Mouse (Mus musculus): Measurements from ENCODE around the gene Sem1.
"Not testable (repeated sequence)": the region's sequence is repeated elsewhere in the genome, so short reads cannot be mapped to it uniquely, and the experiment has no call there.

Sem1 gene

GRCm38 (mm10) chr6:6578304-6579149 lies at the start of gene Sem1:
TSS of gene Sem1 (minus strand) at chr6:6578663.
- peak; percentile 87 for DNase-seq (ENCODE audit: low read depth, low spot score)

DNA sequence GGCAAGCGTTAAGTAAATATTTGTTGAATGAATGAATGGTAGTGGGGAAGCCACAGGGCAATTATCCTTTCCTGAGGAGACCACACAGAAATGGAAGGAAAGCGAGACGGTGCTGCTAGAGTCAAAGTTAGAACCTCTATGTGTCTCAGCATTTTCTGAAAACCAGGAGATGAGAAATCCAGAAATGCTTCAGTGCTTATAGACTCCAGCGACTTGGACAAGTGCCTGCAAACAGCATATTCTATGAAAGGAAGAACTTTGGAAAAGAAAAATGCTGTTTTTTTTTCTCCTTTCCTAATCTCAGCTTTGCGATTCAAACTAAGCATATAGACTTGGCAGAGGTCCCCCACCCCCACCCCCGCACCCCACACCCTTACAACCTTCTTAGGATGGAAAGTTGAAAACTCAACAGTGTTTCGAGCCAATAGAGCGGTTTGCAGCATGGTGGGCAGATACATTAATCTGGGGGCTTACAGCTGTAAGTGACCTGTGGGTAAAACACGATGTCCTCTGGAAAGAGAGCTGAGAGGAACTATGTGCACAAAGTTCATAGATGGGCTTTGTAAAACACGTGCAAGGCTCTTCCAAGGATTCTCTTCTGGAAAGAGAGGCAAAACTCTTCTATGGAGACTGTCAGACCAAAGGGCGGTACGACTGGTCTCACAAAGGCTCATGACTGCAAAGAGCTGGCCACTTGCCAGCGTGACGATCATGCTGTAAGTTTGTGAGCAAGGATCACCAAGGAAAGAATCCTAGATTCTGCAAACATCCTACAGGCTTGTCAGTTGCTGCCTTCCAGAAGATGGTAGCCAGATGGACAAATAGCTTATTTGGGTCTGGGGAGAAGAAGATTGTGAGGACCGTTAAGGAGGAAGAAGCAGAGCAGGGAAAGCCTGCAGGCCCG lies 44.6 kb upstream of the Sem1 start:
- no peak for DNase-seq (ENCODE audit: low read depth, low spot score)

DNA sequence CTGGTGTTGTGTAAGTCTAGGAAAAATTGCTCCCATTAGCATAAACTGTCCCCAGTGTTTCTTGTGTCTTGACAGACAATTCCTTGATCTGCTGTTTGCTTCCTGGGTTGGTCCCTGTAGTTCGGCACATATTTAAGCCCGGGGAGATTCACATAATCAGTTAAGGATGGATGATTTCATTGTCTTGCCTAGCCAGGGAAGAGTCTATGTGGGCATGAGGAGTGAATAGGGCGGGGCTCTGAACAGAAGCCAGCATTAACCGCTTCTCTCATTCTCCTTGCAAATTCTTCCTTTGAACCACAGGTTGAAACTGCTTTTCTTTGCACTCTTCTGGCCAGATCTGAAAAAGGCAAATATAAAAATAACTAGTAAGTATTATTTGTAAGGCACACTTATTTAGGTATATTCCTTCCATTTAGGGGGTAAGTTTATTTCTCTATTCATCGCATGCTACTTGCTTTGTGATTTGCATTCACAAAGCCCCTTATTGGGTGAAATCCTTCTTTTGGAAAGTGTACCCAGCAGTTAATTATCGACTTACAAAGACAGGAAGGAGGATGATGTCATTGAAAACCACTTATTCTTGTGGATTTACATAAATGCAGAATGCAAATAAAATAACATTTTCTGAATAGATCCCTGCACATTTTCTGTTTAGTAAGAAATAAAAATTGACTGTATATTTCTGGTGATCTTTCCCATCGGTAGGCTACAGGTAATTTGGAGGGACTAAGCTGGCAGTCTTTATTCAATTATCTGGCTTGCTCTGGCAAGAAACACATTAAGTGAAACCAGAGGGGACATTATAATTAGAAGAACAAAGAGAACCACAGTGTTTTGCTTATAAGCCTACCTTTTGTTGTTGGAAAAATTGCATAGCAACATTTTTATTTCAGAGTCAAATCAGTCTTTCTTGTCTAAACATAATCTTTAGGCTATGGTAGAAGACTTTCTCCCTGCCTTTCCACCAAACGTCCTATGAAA lies 25.4 kb upstream of the Sem1 start:
- no peak for DNase-seq (ENCODE audit: low read depth, low spot score)

- DNase-seq (ENCODE audit: low read depth, low spot score), result no peak
These were observed 7.8 kb upstream of the Sem1 start for GRCm38 (mm10) chr6:6586313-6586712.

- DNase-seq (ENCODE audit: low read depth, low spot score), result no peak
These were observed 3.4 kb upstream of the Sem1 start for GRCm38 (mm10) chr6:6581849-6582248.

DNA sequence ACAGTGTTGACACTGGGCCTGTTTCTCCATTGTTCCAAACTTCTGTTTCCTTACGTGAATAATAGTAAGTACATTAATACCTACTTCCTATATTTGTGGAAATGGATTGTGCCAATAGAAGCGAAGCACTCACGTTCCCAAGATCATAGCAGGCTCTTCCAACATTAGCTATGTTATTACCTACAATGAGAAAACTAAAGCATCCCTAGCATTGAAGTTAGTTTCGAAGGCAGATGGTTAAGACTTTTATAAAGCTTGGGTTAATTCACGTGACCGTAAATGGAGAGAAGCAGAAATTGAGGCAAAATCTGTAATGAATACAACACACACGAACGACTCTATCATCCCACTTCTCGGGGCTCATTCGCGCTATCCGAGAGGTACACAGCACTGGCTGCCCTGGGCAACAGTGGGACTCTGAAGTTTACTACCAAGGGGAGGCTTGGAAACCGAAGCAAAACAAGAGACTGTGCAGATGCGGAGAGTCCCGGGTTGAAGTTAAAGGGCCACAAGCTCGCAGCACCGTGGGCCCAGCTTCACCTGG lies 650 bp downstream of the Sem1 start:
- peak; percentile 34 for DNase-seq (ENCODE audit: low read depth, low spot score)

GRCm38 (mm10) chr6:6577291-6577690 lies 1.2 kb downstream of the Sem1 start:
- DNase-seq (ENCODE audit: low read depth, low spot score), result no peak

- no peak for DNase-seq (ENCODE audit: low read depth, low spot score)
These were observed 2.7 kb downstream of the Sem1 start for GRCm38 (mm10) chr6:6575796-6576195.

DNA sequence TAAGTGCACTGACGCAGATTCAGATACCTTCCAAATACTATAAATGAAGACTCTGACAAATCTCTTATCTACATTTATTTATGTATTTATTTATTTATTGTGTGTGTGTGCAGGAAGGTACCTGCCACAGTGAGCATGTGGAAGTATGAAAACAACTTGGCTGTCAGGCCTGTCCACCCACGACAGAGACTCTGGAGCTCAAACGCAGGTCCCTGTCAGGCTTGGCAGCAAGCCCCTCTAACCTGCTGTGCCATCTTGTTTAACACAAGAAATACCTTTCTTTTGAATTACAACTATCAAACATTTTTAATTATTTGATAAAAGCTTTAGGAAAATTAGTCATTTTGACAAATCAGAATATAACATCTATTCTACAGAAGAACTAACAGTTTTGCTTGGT lies 10.0 kb downstream of the Sem1 start:
- no peak for DNase-seq (ENCODE audit: low read depth, low spot score)

DNA sequence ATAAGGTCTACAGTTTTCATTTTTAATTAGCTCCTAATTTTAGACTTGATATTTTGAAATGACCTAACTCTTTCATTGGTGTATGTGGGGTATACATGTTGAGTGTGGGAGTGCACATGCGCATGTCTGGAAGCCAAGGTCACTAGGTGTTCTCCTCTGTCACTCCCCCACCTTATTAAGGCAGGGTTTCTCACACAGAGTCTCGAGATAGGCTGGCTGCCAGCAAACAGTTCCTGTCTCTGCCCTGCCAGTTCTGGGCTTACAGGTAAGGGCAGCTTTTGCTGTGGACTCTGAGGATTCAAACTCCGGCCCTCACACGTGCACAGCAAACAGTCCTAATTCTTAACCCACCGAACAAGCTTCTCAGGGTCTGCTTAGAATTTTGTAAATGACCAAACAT lies 14.8 kb downstream of the Sem1 start:
- no peak for DNase-seq (ENCODE audit: low read depth, low spot score)

- DNase-seq (ENCODE audit: low read depth, low spot score), result no peak
These were observed 15.7 kb downstream of the Sem1 start for GRCm38 (mm10) chr6:6562716-6563115.

DNA sequence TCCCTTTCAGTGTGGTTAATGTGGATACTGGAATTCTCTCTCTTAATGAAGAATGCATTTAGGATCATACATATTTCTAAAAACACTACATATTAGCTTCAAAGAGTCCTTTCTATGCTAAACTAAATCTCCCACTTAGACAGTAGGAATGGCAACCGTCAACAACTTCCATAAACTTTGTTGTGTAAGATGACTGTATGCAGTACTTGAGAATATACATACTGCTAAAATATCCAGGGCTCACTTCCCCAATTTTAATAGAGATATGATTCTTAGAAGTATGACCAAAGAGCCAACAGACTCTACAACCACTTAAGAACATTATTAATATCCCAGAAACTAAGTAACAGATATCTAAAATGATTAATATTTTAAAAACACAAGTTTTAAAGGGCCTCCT lies 20.8 kb downstream of the Sem1 start:
- no peak for DNase-seq (ENCODE audit: low read depth, low spot score)

DNA sequence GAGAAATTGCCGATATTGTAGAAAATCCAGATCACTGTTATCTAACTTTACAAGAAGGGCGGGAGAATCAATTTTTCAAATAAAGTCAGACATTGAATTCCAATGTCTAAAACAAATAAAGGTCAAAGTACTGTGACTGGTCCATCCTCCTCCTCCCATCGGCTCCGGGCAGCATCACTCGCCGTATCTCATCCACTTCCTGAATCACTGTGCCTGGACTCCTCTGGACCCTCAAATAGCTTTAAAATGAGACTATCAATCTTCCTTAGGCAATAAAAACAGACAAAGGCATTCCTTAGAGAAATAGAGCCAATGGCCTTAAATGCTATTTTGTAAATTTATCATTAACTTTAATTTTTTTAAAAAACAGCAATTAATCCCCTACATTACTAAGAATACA lies 26.5 kb downstream of the Sem1 start:
- DNase-seq (ENCODE audit: low read depth, low spot score), result no peak

GRCm38 (mm10) chr6:6547997-6548396 lies 30.5 kb downstream of the Sem1 start:
- no peak for DNase-seq (ENCODE audit: low read depth, low spot score)

GRCm38 (mm10) chr6:6544255-6544645 lies 34.2 kb downstream of the Sem1 start:
- DNase-seq (ENCODE audit: low read depth, low spot score), result no peak

GRCm38 (mm10) chr6:6543606-6544254 lies 34.7 kb downstream of the Sem1 start:
- DNase-seq (ENCODE audit: low read depth, low spot score), result no peak

DNA sequence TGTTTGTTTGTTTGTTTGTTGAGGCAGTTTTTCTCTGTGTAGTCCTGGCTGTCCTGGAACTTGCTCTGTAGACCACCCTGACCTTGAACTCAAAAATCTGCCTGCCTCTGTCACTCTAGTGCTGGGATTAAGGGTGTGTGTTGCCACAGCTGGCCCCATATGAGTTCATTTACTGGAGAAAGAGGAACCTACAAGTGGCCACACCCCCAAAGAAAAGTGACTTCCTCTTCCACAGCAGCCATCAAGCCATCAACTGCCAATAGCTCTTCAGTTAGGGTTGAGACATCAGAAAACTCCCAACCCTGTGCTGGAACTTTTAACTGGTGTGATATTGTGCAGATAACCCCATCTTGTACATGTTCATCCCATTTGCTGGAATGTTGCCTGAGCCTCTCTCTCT lies 36.3 kb downstream of the Sem1 start:
- DNase-seq (ENCODE audit: low read depth, low spot score), result no peak

DNA sequence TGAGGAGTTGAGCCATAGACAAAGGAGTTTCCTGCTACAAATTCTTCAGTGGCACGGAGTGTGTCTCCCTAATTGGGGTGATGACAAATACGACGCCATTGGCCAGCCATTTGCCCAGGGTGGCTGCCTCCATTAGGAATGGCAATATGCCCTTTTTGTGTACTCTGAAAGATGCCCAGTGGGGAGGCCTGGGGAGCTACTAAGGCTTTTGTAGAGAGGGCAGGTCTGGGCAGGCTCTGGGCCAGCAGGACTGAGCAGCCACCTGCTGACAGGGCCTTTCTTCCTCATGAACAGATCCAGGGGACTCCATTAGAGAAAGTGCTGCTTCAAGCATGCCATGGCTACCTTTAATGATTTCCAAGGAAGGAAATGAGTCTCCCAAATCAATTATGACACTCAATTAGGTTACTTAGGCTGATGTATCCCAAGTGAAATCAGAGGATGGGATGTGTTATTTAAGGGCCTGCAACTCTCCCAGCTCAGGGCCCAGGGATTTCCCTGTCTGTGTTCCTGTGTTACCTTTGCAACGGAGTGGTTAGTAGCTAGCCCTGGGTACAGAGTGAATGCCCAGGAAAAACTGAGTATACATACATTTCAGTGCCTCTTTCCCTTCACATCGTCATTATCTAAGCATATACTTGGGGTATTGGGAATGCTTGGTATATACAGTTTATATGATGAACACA lies 41.5 kb downstream of the Sem1 start:
- no peak for DNase-seq (ENCODE audit: low read depth, low spot score)

DNA sequence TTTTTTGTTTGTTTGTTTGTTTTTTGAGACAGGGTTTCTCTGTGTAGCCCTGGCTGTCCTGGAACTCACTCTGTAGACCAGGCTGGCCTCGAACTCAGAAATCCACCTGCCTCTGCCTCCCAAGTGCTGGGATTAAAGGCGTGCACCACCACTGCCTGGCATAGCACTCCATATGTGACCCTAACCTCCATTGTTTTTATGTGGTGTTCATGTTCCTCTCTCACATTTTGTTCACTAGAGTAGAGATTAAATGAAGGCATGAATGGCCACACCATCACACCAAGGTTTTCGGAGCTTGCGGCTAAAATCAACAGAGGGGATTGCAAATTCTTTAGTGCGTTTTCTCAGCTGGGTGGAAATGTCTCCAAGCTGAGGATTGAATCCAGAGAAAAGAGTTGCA lies 42.1 kb downstream of the Sem1 start:
- DNase-seq (ENCODE audit: low read depth, low spot score), result not testable (repeated sequence)
